Mouse (Mus musculus) left cerebral cortex, postnatal 10 days (tissue): ENCODE results near the gene Tax1bp3. TPM values are rescaled to one million over a fixed set of nuclear protein-coding genes. Genes with fewer than 3 reads are reported as not detected.

Experiments
- DNase-seq, 2 experiments: peaks; one replicate each; pipeline ENCODE4 v3.0.0; 2021 to 2022; ENCODE audit warnings: low spot score in 2 of 2, mixed read lengths in 1 of 2; ENCODE audit errors: extremely low spot score in 1 of 2
- intact Hi-C: fragments of 180-260 bp; cut with DNase I; formaldehyde crosslinking; loops from one replicate; pipeline ENCODE4 v1.15.1; 2025
- total RNA-seq, 2 experiments: library from RNA; stranded (reverse); gene quantifications; 2 replicates each; pipeline ENCODE4 v1.2.3; 2021

Gene Tax1bp3
- total RNA-seq, 2 experiments from 2014 or later = 18.2 to 20.2 TPM

GRCm38 (mm10) chr11:73213956-73214355 lies 37.1 kb downstream of the Tax1bp3 start:
- intact Hi-C loops = no loop called here
- DNase-seq = no peak

DNA sequence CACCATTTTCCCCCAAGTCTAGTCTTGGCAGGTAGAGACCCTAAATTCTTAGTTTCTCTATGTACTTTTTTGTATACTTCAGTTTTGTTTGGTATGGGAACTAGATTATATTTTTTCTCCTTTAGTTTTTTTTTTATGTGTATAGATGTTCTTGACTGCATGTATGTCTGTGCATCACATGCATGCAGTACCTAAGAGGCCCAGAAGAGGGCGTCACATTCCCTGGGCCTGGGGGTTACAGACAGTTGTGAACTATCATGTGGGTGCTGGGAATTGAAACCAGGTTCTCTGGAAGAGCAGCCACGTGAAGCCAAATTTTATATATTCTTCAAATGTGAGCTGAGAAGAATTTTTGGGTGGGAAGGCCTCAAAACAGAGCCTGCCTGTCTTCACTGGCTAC lies 42.8 kb downstream of the Tax1bp3 start:
- intact Hi-C loops = no loop called here
- DNase-seq = no peak

DNA sequence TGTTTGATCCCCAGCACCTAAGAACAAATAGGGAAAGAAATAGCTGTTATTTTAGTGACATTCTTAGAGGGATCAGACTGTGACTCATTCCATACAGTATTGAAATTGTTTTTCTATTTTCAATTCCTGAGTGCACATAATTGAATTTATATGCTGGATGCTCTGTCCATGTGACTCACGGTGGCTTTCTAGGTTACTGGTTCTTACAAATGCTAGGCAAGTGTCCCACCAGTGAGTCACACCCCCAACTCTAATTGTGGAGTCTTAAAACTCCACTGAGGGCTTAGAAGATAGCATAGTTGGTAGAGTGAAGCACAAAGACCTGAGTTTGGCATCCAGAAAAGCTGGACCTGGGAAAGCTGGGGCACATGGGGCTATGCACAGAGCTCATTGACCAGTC lies 43.8 kb downstream of the Tax1bp3 start:
- no peak for DNase-seq
- intact Hi-C loops = no loop called here

GRCm38 (mm10) chr11:73222846-73223245 lies 46.0 kb downstream of the Tax1bp3 start:
- intact Hi-C loops = no loop called here
- no peak for DNase-seq

- intact Hi-C loops = no loop called here
- DNase-seq = peak in 1 of 2 experiments; percentile 50
These were observed 47.1 kb downstream of the Tax1bp3 start for GRCm38 (mm10) chr11:73223966-73224365.

DNA sequence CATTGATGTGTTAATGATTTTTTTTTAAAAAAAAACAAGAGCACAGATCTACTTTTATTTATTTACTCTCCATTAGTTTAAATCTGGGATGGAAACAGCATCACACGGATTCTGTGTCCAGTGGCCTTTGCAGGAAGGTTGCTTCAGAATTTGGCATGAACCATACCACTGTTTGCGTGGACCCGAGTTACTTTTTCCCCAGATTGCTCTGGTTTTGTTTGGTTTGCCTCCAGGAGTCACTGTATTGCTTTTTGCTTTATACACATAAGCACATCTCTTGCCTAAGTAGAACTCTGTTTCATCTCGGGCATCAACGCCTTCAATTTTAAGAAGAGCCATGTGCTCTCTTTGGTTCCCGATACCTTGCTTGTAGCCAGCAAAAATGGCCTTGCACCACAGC lies 49.0 kb downstream of the Tax1bp3 start:
- intact Hi-C loops = no loop called here

DNA sequence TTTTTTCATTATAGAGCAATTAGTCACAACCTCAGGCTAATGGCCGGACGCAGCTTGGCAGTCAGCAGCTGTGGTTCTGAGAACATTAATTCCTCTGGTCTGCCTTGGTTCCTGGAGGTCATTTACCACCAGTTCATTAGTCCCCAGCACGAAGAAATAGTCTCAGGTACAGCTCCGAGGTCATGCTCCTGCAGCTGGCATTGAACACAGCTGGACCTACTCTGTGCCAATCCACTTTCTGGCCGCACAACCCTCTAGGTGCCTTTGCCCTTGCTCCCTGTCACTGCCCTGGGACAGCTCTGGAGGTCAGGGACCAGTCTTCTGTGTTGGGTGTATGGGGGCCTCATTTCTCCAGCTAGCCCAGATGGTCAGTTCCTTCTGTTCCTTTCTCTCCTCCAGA lies 52.0 kb downstream of the Tax1bp3 start:
- no peak for DNase-seq
- intact Hi-C loops = no loop called here

More for the DNA sequence above, 49.0 kb downstream of the Tax1bp3 start:
- DNase-seq = no peak

- no peak for DNase-seq
- intact Hi-C loops = no loop called here
These were observed 53.2 kb downstream of the Tax1bp3 start for GRCm38 (mm10) chr11:73230081-73230480.

- intact Hi-C loops = no loop called here
- peak in 1 of 2 experiments; percentile 4 for DNase-seq
These were observed 55.6 kb downstream of the Tax1bp3 start for GRCm38 (mm10) chr11:73232513-73232912.

Other genes with a start within 250 kb of the Tax1bp3 start
- gene Atp2a3, start 215.9 kb upstream of the Tax1bp3 start, total RNA-seq = 1 to 10 TPM; 6.0 to 6.8 TPM
- gene P2rx1, start 178.0 kb upstream of the Tax1bp3 start, total RNA-seq = 1 to 10 TPM in 1 of 2 experiments, under 1 TPM in 1; 0.87 to 1.0 TPM
- 10 to 100 TPM; 33.6 to 34.1 TPM for gene Camkk1, start 158.1 kb upstream of the Tax1bp3 start, total RNA-seq
- 1 to 10 TPM; 8.3 to 9.1 TPM for gene Ncbp3, start 129.3 kb upstream of the Tax1bp3 start, total RNA-seq
- under 1 TPM; 0.19 to 0.22 TPM for gene Itgae, start 86.5 kb upstream of the Tax1bp3 start, total RNA-seq
- under 1 TPM; 0.75 to 0.92 TPM for gene Haspin, start 38.8 kb upstream of the Tax1bp3 start, total RNA-seq
- gene P2rx5, start 16.7 kb upstream of the Tax1bp3 start, total RNA-seq = under 1 TPM; 0.32 to 0.54 TPM
- 10 to 100 TPM; 59.7 to 65.4 TPM for gene Emc6, start within 50 bp of the Tax1bp3 start, total RNA-seq
- 10 to 100 TPM; 17.6 to 18.2 TPM for gene Ctns, start 22.0 kb downstream of the Tax1bp3 start, total RNA-seq
- 1 to 10 TPM; 2.1 to 3.0 TPM for gene Shpk, start 22.4 kb downstream of the Tax1bp3 start, total RNA-seq
- gene Trpv1, start 57.2 kb downstream of the Tax1bp3 start, total RNA-seq = under 1 TPM; 0.32 to 0.43 TPM
- gene Trpv3, start 90.3 kb downstream of the Tax1bp3 start, total RNA-seq = under 1 TPM; 0.73 to 0.79 TPM
- 1 to 10 TPM; 3.3 to 4.2 TPM for gene Aspa, start 152.5 kb downstream of the Tax1bp3 start, total RNA-seq
- gene Gm49340, start 152.7 kb downstream of the Tax1bp3 start, total RNA-seq = not detected
- gene Spata22, start 152.7 kb downstream of the Tax1bp3 start, total RNA-seq = under 1 TPM in 1 of 2 experiments, not detected in 1; 0.28 TPM
- not detected for gene Olfr20, start 173.7 kb downstream of the Tax1bp3 start, total RNA-seq
- gene Olfr376, start 194.2 kb downstream of the Tax1bp3 start, total RNA-seq = not detected
- not detected for gene Olfr1, start 222.5 kb downstream of the Tax1bp3 start, total RNA-seq